Mouse (Mus musculus) midbrain, embryonic 15.5 days (tissue): Measurements from ENCODE around the gene Ercc6l2. TPM values are rescaled to one million over a fixed set of nuclear protein-coding genes. Genes with fewer than 3 reads are reported as not detected.
A peak's percentile ranks its signal among the peaks of the same experiment; 100 is the strongest.
"Not testable (repeated sequence)": the region's sequence is repeated elsewhere in the genome, so short reads cannot be mapped to it uniquely, and the experiment has no call there.

Experiments used
- ATAC-seq: fragments of 200-750 bp; cut with Nextera tagmentation; replicated peaks from 2 replicates; pipeline ENCODE4 v1.8.0; 2017; ENCODE audit warnings: moderate TSS enrichment
- H3K27ac ChIP-seq: fragments of 300-500 bp; sonication (generic); 2 replicates; pipeline ENCODE4 v1.5.1; 2015; ENCODE audit warnings: mild to moderate bottlenecking, inconsistent platforms
- H3K27me3 ChIP-seq: fragments of 300-500 bp; sonication (generic); replicated peaks from 2 replicates; pipeline ENCODE4 v1.6.1; 2015; ENCODE audit warnings: inconsistent platforms
- H3K36me3 ChIP-seq: fragments of 300-500 bp; sonication (generic); replicated peaks from 2 replicates; pipeline ENCODE4 v1.6.1; 2015; ENCODE audit warnings: inconsistent platforms
- H3K4me1 ChIP-seq: fragments of 300-500 bp; sonication (generic); 2 replicates; pipeline ENCODE4 v1.6.1; 2015; ENCODE audit warnings: inconsistent platforms
- H3K4me2 ChIP-seq: fragments of 300-500 bp; sonication (generic); 2 replicates; pipeline ENCODE4 v1.6.1; 2015; ENCODE audit warnings: inconsistent platforms, mild to moderate bottlenecking, moderate library complexity
- H3K4me3 ChIP-seq: fragments of 300-500 bp; sonication (generic); 2 replicates; pipeline ENCODE4 v1.5.1; 2015; ENCODE audit warnings: mild to moderate bottlenecking, inconsistent platforms
- H3K9ac ChIP-seq: fragments of 300-500 bp; sonication (generic); 2 replicates; pipeline ENCODE4 v1.6.1; 2015; ENCODE audit warnings: mild to moderate bottlenecking, inconsistent platforms
- H3K9me3 ChIP-seq: fragments of 300-500 bp; sonication (generic); 2 replicates; pipeline ENCODE4 v1.6.1; 2016; ENCODE audit warnings: inconsistent platforms
- WGBS: fragments of 180-500 bp; shearing (Covaris S2); methylation state at CpG from one replicate; pipeline ENCODE4 v1.1.7; 2015; ENCODE audit warnings: mixed read lengths; 5-methylcytosine and 5-hydroxymethylcytosine counted together
- polyA plus RNA-seq: library from polyadenylated mRNA; unstranded; fragments of >200 nt; fragmentation: Nextera tagmentation; extraction: Ambion mirVana; gene quantifications from 2 replicates; pipeline ENCODE4 v1.2.1, GENCODE M21; 2015

Gene Ercc6l2
- polyA plus RNA-seq, 1 experiment from 2014 or later = 14.8 TPM

DNA sequence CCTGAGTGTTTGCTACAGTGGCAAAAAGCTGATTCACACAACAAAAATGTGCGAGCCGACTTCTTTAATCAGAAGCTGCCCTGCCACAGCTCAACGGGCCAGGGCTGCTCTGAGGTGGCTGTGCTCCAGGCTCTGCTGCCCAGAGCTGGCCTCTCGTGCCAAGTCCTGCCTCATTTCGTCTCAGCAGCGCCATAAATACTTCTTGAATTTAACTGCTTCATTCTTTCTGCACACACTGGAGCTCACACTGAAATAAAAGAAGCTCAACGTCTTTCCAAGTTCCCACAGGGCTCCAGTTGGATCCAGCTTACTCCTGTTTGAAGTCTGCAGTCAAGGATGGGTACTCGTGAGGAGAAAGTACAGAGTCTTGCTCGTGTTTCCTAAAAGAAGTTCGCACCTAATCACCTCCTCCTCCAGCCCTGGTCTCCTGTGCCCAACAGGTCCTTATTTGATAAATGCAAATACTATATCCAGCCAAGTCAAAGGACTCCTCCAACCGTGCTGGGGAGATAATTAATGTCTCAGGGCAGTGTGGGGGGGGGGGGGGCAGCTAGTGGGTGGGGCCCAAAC is 102.2 kb downstream of the Ercc6l2 start:
- no peaks in the 10 kb centered on the region for H3K36me3 ChIP-seq
- no peak overlapping the region for H3K4me3 ChIP-seq
- peaks cover 20% of the 10 kb centered on the region for H3K4me1 ChIP-seq
- WGBS = 20% methylated on average over 11 of the region's 11 CpGs
- ATAC-seq = peak; percentile 59; the same call in 1 of the 2 replicates
- H3K9ac ChIP-seq = no peak overlapping the region
- H3K27me3 ChIP-seq = peaks cover 26% of the 10 kb centered on the region
- 0 out of 2 replicates have a peak, but pooled peaks cover 4% of the 10 kb centered on the region for H3K9me3 ChIP-seq
- H3K4me2 ChIP-seq = peak overlapping the region; percentile 23; the same call in 1 of the 2 replicates
- H3K27ac ChIP-seq = peak overlapping the region; percentile 44

DNA sequence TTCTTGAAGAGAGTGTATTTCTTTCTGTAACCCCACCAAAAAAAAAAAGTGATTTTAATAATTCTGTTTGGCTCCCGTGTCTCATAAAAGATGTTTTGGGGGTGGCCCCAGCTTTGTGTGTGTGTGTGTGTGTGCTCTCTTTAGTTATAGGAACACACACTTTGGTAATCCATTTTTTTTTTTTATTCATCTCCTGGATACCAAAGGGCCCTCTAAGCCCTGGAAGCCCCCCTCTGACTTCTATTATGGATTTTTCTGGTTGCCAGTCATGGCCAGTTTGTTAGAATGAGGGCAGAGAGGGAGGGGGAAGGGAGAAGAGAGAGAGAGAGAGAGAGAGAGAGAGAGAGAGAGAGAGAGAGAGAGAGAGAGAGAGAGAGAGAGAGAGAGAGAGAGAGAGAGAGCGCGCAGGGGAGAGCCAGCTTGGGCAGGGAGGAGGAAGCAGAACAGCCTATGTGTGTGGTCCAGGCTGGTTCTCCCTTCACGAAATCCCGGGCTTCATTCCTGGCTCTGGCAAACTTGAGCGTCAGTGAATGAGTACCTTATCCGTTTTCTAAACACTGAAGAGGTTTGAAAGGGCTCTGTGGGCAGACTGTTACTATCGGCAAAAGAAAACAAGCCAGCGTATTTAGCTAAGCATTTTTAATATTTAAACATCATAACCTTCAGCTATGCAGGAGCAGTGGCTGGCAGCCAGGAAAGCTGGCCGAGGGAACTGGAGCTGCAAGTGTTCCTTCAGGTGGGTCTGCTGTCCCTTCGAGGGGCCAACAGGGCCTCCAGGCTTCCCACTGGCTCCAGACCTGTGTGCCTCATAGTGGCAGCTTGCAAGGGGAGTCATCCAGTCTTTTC is 103.0 kb downstream of the Ercc6l2 start:
- peaks cover 20% of the 10 kb centered on the region for H3K4me1 ChIP-seq
- H3K36me3 ChIP-seq = no peaks in the 10 kb centered on the region
- no peak overlapping the region for H3K9ac ChIP-seq
- peak; percentile 68 for ATAC-seq
- H3K4me2 ChIP-seq = peak overlapping the region; percentile 23
- WGBS = 4% methylated on average over 11 of the region's 11 CpGs
- H3K27me3 ChIP-seq = peaks cover 21% of the 10 kb centered on the region
- H3K27ac ChIP-seq = peak overlapping the region; percentile 57
- 0 out of 2 replicates have a peak, but pooled peaks cover 4% of the 10 kb centered on the region for H3K9me3 ChIP-seq
- H3K4me3 ChIP-seq = no peak overlapping the region

GRCm38 (mm10) chr13:63918733-63919422 is 103.8 kb downstream of the Ercc6l2 start:
- Histone ChIP-seq H3K4me2 (peak overlapping the region; percentile 23), H3K36me3 (no peaks in the 10 kb centered on the region), H3K27ac (peak overlapping the region; percentile 57), H3K9ac (no peak overlapping the region), H3K9me3 (0 out of 2 replicates have a peak, but pooled peaks cover 4% of the 10 kb centered on the region), H3K27me3 (peaks cover 22% of the 10 kb centered on the region), H3K4me1 (peaks cover 20% of the 10 kb centered on the region), H3K4me3 (no peak overlapping the region)
- peak; percentile 60 for ATAC-seq
- 42% methylated on average over 18 of the region's 18 CpGs for WGBS

- not testable (repeated sequence) for H3K4me2 ChIP-seq, H3K4me3 ChIP-seq, H3K9ac ChIP-seq, H3K36me3 ChIP-seq, H3K27ac ChIP-seq, H3K4me1 ChIP-seq, H3K9me3 ChIP-seq, ATAC-seq
- 83% methylated on average over 5 of the region's 6 CpGs for WGBS
- H3K27me3 ChIP-seq = peaks cover 31% of the 10 kb centered on the region
Measured at GRCm38 (mm10) chr13:63924036-63924435, 109.0 kb downstream of the Ercc6l2 start.

GRCm38 (mm10) chr13:63927326-63927725 is 112.3 kb downstream of the Ercc6l2 start:
- H3K9me3 ChIP-seq = no peaks in the 10 kb centered on the region
- no peak overlapping the region for H3K27ac ChIP-seq
- 78% methylated on average over 4 of the region's 4 CpGs for WGBS
- H3K9ac ChIP-seq = no peak overlapping the region
- H3K36me3 ChIP-seq = no peaks in the 10 kb centered on the region
- H3K4me2 ChIP-seq = no peak overlapping the region
- ATAC-seq = no peak
- H3K27me3 ChIP-seq = peaks cover 27% of the 10 kb centered on the region; the same call in 1 of the 2 replicates
- H3K4me1 ChIP-seq = no peaks in the 10 kb centered on the region
- no peak overlapping the region for H3K4me3 ChIP-seq

DNA sequence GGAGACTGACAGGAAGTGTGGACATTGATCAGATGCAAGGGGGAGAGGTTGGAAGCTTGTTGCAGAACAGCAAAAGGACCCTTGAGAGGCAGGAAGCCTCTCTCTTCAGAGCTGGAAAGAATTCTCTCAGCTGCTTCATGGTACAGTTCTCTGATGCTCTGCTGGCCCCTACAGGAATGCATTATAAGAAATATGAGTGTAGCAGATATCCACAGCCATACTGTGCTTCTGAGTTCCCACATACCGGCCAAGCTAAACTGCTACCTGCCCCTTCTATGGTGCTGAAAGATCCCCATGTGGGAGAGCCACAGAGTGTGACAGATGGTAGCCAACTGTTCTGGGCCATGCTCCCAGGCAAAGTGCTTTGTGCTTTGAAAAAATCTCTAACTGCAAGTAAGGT is 114.3 kb downstream of the Ercc6l2 start:
- WGBS = 42% methylated on average over 1 of the region's 1 CpGs

DNA sequence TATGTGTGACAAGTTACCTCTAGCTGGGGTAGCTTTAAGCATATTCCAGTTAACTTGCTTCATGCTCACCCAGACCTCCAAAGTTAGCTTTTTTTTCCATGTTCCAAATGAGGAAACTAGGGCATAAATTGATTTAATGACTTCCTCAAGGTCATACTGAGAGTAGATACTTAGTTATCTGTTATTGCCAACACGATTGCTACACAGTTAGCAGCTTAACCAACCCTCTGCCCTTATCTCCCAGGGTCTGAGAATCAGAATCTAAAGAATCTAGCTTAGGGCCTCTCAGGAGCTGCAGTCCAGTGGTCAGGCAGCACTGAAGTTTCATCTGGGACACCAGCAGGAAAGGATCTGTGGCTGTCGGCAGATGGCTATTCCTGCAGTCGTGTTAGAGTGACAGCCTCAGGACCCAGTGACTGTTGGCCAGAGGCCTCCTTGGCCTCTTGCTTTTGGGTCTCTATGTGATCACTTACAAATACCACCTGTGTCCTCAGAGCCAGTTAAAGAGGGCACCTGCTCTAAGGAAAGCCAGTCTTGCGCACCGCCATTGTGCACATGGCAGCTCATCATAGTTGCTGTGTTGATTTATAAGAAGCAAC is 115.0 kb downstream of the Ercc6l2 start:
- WGBS = 72% methylated on average over 5 of the region's 5 CpGs
- Histone ChIP-seq H3K4me2 (no peak overlapping the region), H3K9ac (no peak overlapping the region), H3K27ac (no peak overlapping the region), H3K9me3 (no peaks in the 10 kb centered on the region), H3K4me3 (no peak overlapping the region), H3K27me3 (peaks cover 25% of the 10 kb centered on the region), H3K36me3 (no peaks in the 10 kb centered on the region), H3K4me1 (no peaks in the 10 kb centered on the region)
- ATAC-seq = no peak

More for the DNA sequence above, 114.3 kb downstream of the Ercc6l2 start:
- Histone ChIP-seq H3K27me3 (peaks cover 27% of the 10 kb centered on the region), H3K4me1 (no peaks in the 10 kb centered on the region), H3K4me3 (no peak overlapping the region), H3K9ac (no peak overlapping the region), H3K9me3 (no peaks in the 10 kb centered on the region), H3K4me2 (no peak overlapping the region), H3K27ac (no peak overlapping the region), H3K36me3 (no peaks in the 10 kb centered on the region)
- ATAC-seq = peak; percentile 81

- H3K4me2 ChIP-seq = no peak overlapping the region
- no peak overlapping the region for H3K4me3 ChIP-seq
- no peak overlapping the region for H3K27ac ChIP-seq
- H3K4me1 ChIP-seq = no peaks in the 10 kb centered on the region
- ATAC-seq = no peak; the same call in 1 of the 2 replicates
- no peaks in the 10 kb centered on the region for H3K36me3 ChIP-seq
- H3K27me3 ChIP-seq = peaks cover 25% of the 10 kb centered on the region
- no peak overlapping the region for H3K9ac ChIP-seq
- no peaks in the 10 kb centered on the region for H3K9me3 ChIP-seq
- 74% methylated on average over 10 of the region's 10 CpGs for WGBS
Measured at GRCm38 (mm10) chr13:63930525-63930924, 115.5 kb downstream of the Ercc6l2 start.

GRCm38 (mm10) chr13:63936369-63936768 is 121.3 kb downstream of the Ercc6l2 start:
- Histone ChIP-seq H3K27me3 (peaks cover 21% of the 10 kb centered on the region), H3K4me2 (no peak overlapping the region), H3K9me3 (no peaks in the 10 kb centered on the region), H3K4me1 (no peaks in the 10 kb centered on the region), H3K9ac (no peak overlapping the region), H3K36me3 (no peaks in the 10 kb centered on the region), H3K4me3 (no peak overlapping the region), H3K27ac (no peak overlapping the region)
- 88% methylated on average over 9 of the region's 9 CpGs for WGBS
- ATAC-seq = no peak

GRCm38 (mm10) chr13:63940257-63940656 is 125.2 kb downstream of the Ercc6l2 start:
- 93% methylated on average over 1 of the region's 1 CpGs for WGBS
- no peak overlapping the region for H3K9ac ChIP-seq
- H3K4me2 ChIP-seq = no peak overlapping the region
- H3K9me3 ChIP-seq = no peaks in the 10 kb centered on the region
- H3K27me3 ChIP-seq = peaks cover 38% of the 10 kb centered on the region
- H3K4me1 ChIP-seq = 0 out of 2 replicates have a peak, but pooled peaks cover 3% of the 10 kb centered on the region
- ATAC-seq = no peak
- H3K36me3 ChIP-seq = no peaks in the 10 kb centered on the region
- no peak overlapping the region for H3K27ac ChIP-seq
- no peak overlapping the region for H3K4me3 ChIP-seq

- 96% methylated on average over 4 of the region's 4 CpGs for WGBS
- no peaks in the 10 kb centered on the region for H3K9me3 ChIP-seq
- H3K4me2 ChIP-seq = no peak overlapping the region
- ATAC-seq = no peak
- 0 out of 2 replicates have a peak, but pooled peaks cover 3% of the 10 kb centered on the region for H3K4me1 ChIP-seq
- H3K4me3 ChIP-seq = no peak overlapping the region
- H3K27me3 ChIP-seq = peaks cover 38% of the 10 kb centered on the region
- no peak overlapping the region for H3K27ac ChIP-seq
- H3K9ac ChIP-seq = no peak overlapping the region
- no peaks in the 10 kb centered on the region for H3K36me3 ChIP-seq
Measured at GRCm38 (mm10) chr13:63941170-63941569, 126.1 kb downstream of the Ercc6l2 start.

- Histone ChIP-seq H3K9ac (no peak overlapping the region), H3K36me3 (no peaks in the 10 kb centered on the region), H3K27me3 (peaks cover 46% of the 10 kb centered on the region), H3K4me3 (no peak overlapping the region), H3K4me1 (0 out of 2 replicates have a peak, but pooled peaks cover 3% of the 10 kb centered on the region), H3K4me2 (no peak overlapping the region), H3K27ac (no peak overlapping the region), H3K9me3 (no peaks in the 10 kb centered on the region)
- 82% methylated on average over 7 of the region's 7 CpGs for WGBS
- no peak for ATAC-seq
Measured at GRCm38 (mm10) chr13:63943605-63944004, 128.6 kb downstream of the Ercc6l2 start.
